Mouse (Mus musculus) adrenal gland, postnatal 0 days (tissue): ENCODE data around the gene Rnf214. TPM values are rescaled to one million over a fixed set of nuclear protein-coding genes. Genes with fewer than 3 reads are reported as not detected.

Experiments
- microRNA-seq: library from miRNA; unstranded; fragments of <30 nt; microRNA quantifications from one replicate; pipeline ENCODE4, GENCODE M21; 2016; ENCODE audit warnings: borderline replicate concordance; ENCODE audit not compliant: insufficient number of aligned reads
- polyA plus RNA-seq: library from polyadenylated mRNA; unstranded; fragments of >200 nt; fragmentation: Nextera tagmentation; extraction: Ambion mirVana; gene quantifications from 2 replicates; pipeline ENCODE4 v1.2.1, GENCODE M21; 2015

The Rnf214 gene
- 37.2 and 42.0 TPM in 2 replicates for polyA plus RNA-seq

GRCm38 (mm10) chr9:45906355-45907077, at the start of gene Rnf214, which contains the start of gene Pcsk7:
Gene Rnf214, minus strand, starts transcription at chr9:45906911.
Gene Pcsk7, plus strand, starts transcription at chr9:45906497.

DNA sequence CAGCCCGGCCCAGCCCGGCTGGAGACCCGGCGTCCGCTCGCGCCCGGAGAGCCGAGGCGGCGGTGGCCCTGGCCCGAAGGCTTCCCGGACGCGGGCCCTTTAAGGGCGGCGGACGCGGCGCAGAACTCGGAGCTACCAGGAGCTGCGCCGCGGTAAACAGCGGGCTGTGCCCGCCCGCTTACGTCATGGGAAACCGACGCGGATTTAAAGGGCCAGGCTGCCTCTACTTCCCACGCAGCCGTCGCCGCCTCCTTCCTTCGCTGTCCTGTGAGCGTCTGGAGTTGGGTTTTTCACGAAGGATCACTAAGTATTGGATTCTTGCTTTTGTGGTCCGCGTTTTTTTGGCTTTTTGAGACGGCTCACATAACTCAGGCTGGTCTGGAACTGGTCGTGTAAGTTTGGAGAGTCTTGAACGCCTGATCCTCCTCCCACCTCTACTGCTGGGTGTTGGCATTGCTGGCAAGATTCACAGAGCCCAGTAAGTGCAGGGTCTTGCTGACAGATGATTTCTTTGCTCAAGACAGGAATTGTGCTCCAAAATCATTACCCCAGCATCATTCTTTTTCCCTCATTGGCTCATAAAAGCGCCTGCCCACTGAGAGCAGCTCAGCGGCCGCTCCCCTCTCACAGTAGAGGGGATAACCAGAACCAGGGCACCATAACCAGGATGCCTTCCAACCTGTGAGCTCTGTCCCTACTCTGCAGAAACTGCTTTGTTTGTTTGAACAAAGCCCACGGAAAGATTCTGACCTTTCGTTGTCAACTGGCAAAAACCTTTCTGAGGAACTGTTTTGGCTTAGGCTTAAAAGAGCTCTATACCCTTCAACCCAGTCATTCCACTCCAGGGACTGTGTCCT, 48.6 kb upstream of the Rnf214 start, which contains the start of gene Sidt2:
Gene Sidt2 (minus strand): TSS at position 152 of the 857 bp plus-strand sequence.

DNA sequence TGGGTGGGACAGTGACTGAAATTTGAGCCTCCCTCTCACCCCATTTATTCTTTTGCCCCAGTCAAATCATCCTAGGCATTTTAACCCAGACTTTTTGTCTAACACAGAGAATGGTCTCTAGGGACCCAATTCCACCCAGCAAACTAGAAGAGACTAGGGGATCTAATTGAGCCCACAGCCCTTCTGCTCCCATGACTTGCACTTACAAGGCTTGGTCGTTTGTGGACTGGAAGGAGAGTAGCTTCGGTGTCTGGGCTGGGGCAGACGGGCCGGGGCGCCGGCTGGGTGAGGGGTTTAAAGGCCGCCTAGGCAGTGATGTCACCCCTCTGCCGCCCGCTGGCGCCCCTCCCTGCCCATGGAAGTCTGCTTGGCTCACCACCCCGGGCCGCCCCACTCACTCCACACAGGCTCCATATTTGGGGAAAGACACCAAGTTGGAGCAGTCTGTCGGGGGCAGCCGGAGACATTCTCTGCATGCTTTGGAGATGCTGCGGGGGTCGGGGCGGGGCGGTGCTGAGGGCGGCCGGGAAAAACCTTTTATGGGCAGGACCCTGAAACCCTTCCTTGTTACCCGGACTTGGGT, 29.0 kb upstream of the Rnf214 start, which contains the start of gene Tagln:
Gene Tagln (minus strand): TSS at position 431 of the 583 bp plus-strand sequence.

GRCm38 (mm10) chr9:45838434-45839138, 68.1 kb downstream of the Rnf214 start, which contains the start of gene Bace1:
Gene Bace1, plus strand, starts transcription at chr9:45838580.

GRCm38 (mm10) chr9:45828291-45828963, 78.3 kb downstream of the Rnf214 start, which contains the start of gene Cep164:
Gene Cep164, minus strand, starts transcription at chr9:45828691.

Small RNAs within 50 kb of the gene (microRNA-seq; reads per million reads assigned to microRNA genes)
- not detected for gene Mir7087

Other genes starting within 250 kb of the Rnf214 start
- 15.5 and 19.4 TPM in 2 replicates for gene Cep164, start 78.2 kb downstream of the Rnf214 start, polyA plus RNA-seq
- gene Bace1, start 68.3 kb downstream of the Rnf214 start, polyA plus RNA-seq: 22.5 and 25.4 TPM in 2 replicates
- 12.7 and 17.1 TPM in 2 replicates for gene Pcsk7, start 414 bp downstream of the Rnf214 start, polyA plus RNA-seq
- gene Tagln, start 29.1 kb upstream of the Rnf214 start, polyA plus RNA-seq: 27.2 and 58.2 TPM in 2 replicates
- gene Sidt2, start 48.3 kb upstream of the Rnf214 start, polyA plus RNA-seq: 72.1 and 128 TPM in 2 replicates
- gene Pafah1b2, start 105.8 kb upstream of the Rnf214 start, polyA plus RNA-seq: 117 and 120 TPM in 2 replicates
- 9.4 and 10.3 TPM in 2 replicates for gene Sik3, start 105.9 kb upstream of the Rnf214 start, polyA plus RNA-seq